Mouse (Mus musculus): ENCODE measurements around the gene Xrra1. TPM values are rescaled to one million over a fixed set of nuclear protein-coding genes. Genes with fewer than 3 reads are reported as not detected.
"Not testable (repeated sequence)": the region's sequence is repeated elsewhere in the genome, so short reads cannot be mapped to it uniquely, and the experiment has no call there.

Xrra1 gene
- polyA plus RNA-seq (2014; fragmentation: Nextera tagmentation; extraction: Ambion mirVana) = 0.29 and 0.50 TPM in 2 replicates

- peak within 1 kb of the TSS; percentile 78 for H3K4me2 ChIP-seq (replicated peaks; ENCODE audit: low read depth, low read length)
- H3K4me1 ChIP-seq (ENCODE audit: control insufficient read depth, insufficient read depth, low read length) = peaks cover 12% of the 10 kb centered on the region; the same call in 1 of the 2 replicates
- H3K9ac ChIP-seq (replicated peaks; ENCODE audit: low read depth, low read length) = peak within 1 kb of the TSS; percentile 91
- H3K4me3 ChIP-seq (ENCODE audit: low read depth, low read length) = peak within 1 kb of the TSS; percentile 77
- ATAC-seq (ENCODE audit: insufficient number of reproducible peaks, insufficient read depth, low FRiP score, low read depth) = peak; percentile 98
- under 1% methylated on average over 42 of the region's 42 CpGs for WGBS
- H3K27me3 ChIP-seq (ENCODE audit: control insufficient read depth, insufficient read depth, low read length) = no peaks in the 10 kb centered on the region
- no peaks in the 10 kb centered on the region for H3K9me3 ChIP-seq (ENCODE audit: control insufficient read depth, low read depth, low read length)
- peak within 1 kb of the TSS; percentile 44; the same call in 1 of the 2 replicates for H3K27ac ChIP-seq (ENCODE audit: low read length)
- peaks cover 6% of the 10 kb centered on the region; the same call in 1 of the 2 replicates for H3K36me3 ChIP-seq (ENCODE audit: control insufficient read depth, insufficient read depth, low read length)
These were observed at the start of gene Xrra1 for GRCm38 (mm10) chr7:99858813-99859585. Gene Xrra1 (plus strand): TSS chr7:99859116.

GRCm38 (mm10) chr7:99810814-99811213 is 48.1 kb upstream of the Xrra1 start:
- 64% methylated on average over 2 of the region's 2 CpGs for WGBS
- Histone ChIP-seq H3K4me2 (replicated peaks; ENCODE audit: low read depth, low read length) (no peak overlapping the region), H3K9me3 (ENCODE audit: control insufficient read depth, low read depth, low read length) (no peaks in the 10 kb centered on the region), H3K4me3 (ENCODE audit: low read depth, low read length) (no peak overlapping the region), H3K27ac (ENCODE audit: low read length) (peak overlapping the region; percentile 11; the same call in 1 of the 2 replicates), H3K36me3 (ENCODE audit: control insufficient read depth, insufficient read depth, low read length) (no peaks in the 10 kb centered on the region), H3K9ac (replicated peaks; ENCODE audit: low read depth, low read length) (no peak overlapping the region), H3K27me3 (ENCODE audit: control insufficient read depth, insufficient read depth, low read length) (no peaks in the 10 kb centered on the region), H3K4me1 (ENCODE audit: control insufficient read depth, insufficient read depth, low read length) (no peaks in the 10 kb centered on the region)
- ATAC-seq (ENCODE audit: insufficient number of reproducible peaks, insufficient read depth, low FRiP score, low read depth) = no peak

- no peaks in the 10 kb centered on the region for H3K36me3 ChIP-seq (ENCODE audit: control insufficient read depth, insufficient read depth, low read length)
- no peak overlapping the region for H3K4me3 ChIP-seq (ENCODE audit: low read depth, low read length)
- WGBS = 69% methylated on average over 4 of the region's 4 CpGs
- no peak overlapping the region for H3K4me2 ChIP-seq (replicated peaks; ENCODE audit: low read depth, low read length)
- no peaks in the 10 kb centered on the region for H3K27me3 ChIP-seq (ENCODE audit: control insufficient read depth, insufficient read depth, low read length)
- H3K27ac ChIP-seq (ENCODE audit: low read length) = no peak overlapping the region
- H3K9me3 ChIP-seq (ENCODE audit: control insufficient read depth, low read depth, low read length) = no peaks in the 10 kb centered on the region
- H3K4me1 ChIP-seq (ENCODE audit: control insufficient read depth, insufficient read depth, low read length) = no peaks in the 10 kb centered on the region
- H3K9ac ChIP-seq (replicated peaks; ENCODE audit: low read depth, low read length) = no peak overlapping the region
- no peak for ATAC-seq (ENCODE audit: insufficient number of reproducible peaks, insufficient read depth, low FRiP score, low read depth)
These were observed 47.3 kb upstream of the Xrra1 start for GRCm38 (mm10) chr7:99811661-99812060.

- WGBS = 93% methylated on average over 11 of the region's 11 CpGs
- no peak for ATAC-seq (ENCODE audit: insufficient number of reproducible peaks, insufficient read depth, low FRiP score, low read depth)
- Histone ChIP-seq H3K27ac (ENCODE audit: low read length) (no peak overlapping the region), H3K9ac (replicated peaks; ENCODE audit: low read depth, low read length) (no peak overlapping the region), H3K9me3 (ENCODE audit: control insufficient read depth, low read depth, low read length) (no peaks in the 10 kb centered on the region), H3K27me3 (ENCODE audit: control insufficient read depth, insufficient read depth, low read length) (no peaks in the 10 kb centered on the region), H3K4me1 (ENCODE audit: control insufficient read depth, insufficient read depth, low read length) (no peaks in the 10 kb centered on the region), H3K4me3 (ENCODE audit: low read depth, low read length) (no peak overlapping the region), H3K36me3 (ENCODE audit: control insufficient read depth, insufficient read depth, low read length) (no peaks in the 10 kb centered on the region), H3K4me2 (replicated peaks; ENCODE audit: low read depth, low read length) (no peak overlapping the region)
These were observed 45.5 kb upstream of the Xrra1 start for GRCm38 (mm10) chr7:99813394-99813793.

- H3K9ac ChIP-seq (replicated peaks; ENCODE audit: low read depth, low read length); H3K36me3 ChIP-seq (ENCODE audit: control insufficient read depth, insufficient read depth, low read length); H3K4me3 ChIP-seq (ENCODE audit: low read depth, low read length); H3K27ac ChIP-seq (ENCODE audit: low read length); H3K9me3 ChIP-seq (ENCODE audit: control insufficient read depth, low read depth, low read length); ATAC-seq (ENCODE audit: insufficient number of reproducible peaks, insufficient read depth, low FRiP score, low read depth); H3K27me3 ChIP-seq (ENCODE audit: control insufficient read depth, insufficient read depth, low read length); H3K4me1 ChIP-seq (ENCODE audit: control insufficient read depth, insufficient read depth, low read length): not testable (repeated sequence)
- 15% methylated on average over 9 of the region's 9 CpGs for WGBS
- peak overlapping the region; percentile 13; the same call in 1 of the 2 replicates for H3K4me2 ChIP-seq (replicated peaks; ENCODE audit: low read depth, low read length)
These were observed 40.7 kb upstream of the Xrra1 start for GRCm38 (mm10) chr7:99818181-99818725.

- Histone ChIP-seq H3K4me2 (replicated peaks; ENCODE audit: low read depth, low read length) (no peak overlapping the region), H3K4me1 (ENCODE audit: control insufficient read depth, insufficient read depth, low read length) (peaks cover 4% of the 10 kb centered on the region; the same call in 1 of the 2 replicates), H3K4me3 (ENCODE audit: low read depth, low read length) (no peak overlapping the region), H3K9me3 (ENCODE audit: control insufficient read depth, low read depth, low read length) (no peaks in the 10 kb centered on the region), H3K27ac (ENCODE audit: low read length) (no peak overlapping the region), H3K36me3 (ENCODE audit: control insufficient read depth, insufficient read depth, low read length) (no peaks in the 10 kb centered on the region), H3K27me3 (ENCODE audit: control insufficient read depth, insufficient read depth, low read length) (no peaks in the 10 kb centered on the region), H3K9ac (replicated peaks; ENCODE audit: low read depth, low read length) (no peak overlapping the region)
- no peak for ATAC-seq (ENCODE audit: insufficient number of reproducible peaks, insufficient read depth, low FRiP score, low read depth)
- 74% methylated on average over 2 of the region's 2 CpGs for WGBS
These were observed 37.0 kb upstream of the Xrra1 start for GRCm38 (mm10) chr7:99821953-99822352.

GRCm38 (mm10) chr7:99822426-99822825 is 36.5 kb upstream of the Xrra1 start:
- no peaks in the 10 kb centered on the region for H3K9me3 ChIP-seq (ENCODE audit: control insufficient read depth, low read depth, low read length)
- H3K27ac ChIP-seq (ENCODE audit: low read length) = no peak overlapping the region
- H3K36me3 ChIP-seq (ENCODE audit: control insufficient read depth, insufficient read depth, low read length) = no peaks in the 10 kb centered on the region
- peaks cover 4% of the 10 kb centered on the region; the same call in 1 of the 2 replicates for H3K4me1 ChIP-seq (ENCODE audit: control insufficient read depth, insufficient read depth, low read length)
- H3K27me3 ChIP-seq (ENCODE audit: control insufficient read depth, insufficient read depth, low read length) = no peaks in the 10 kb centered on the region
- H3K9ac ChIP-seq (replicated peaks; ENCODE audit: low read depth, low read length) = no peak overlapping the region
- no peak for ATAC-seq (ENCODE audit: insufficient number of reproducible peaks, insufficient read depth, low FRiP score, low read depth)
- H3K4me3 ChIP-seq (ENCODE audit: low read depth, low read length) = no peak overlapping the region
- WGBS = 71% methylated on average over 5 of the region's 5 CpGs
- H3K4me2 ChIP-seq (replicated peaks; ENCODE audit: low read depth, low read length) = no peak overlapping the region

GRCm38 (mm10) chr7:99823045-99823663 is 35.8 kb upstream of the Xrra1 start:
- Histone ChIP-seq H3K4me2 (replicated peaks; ENCODE audit: low read depth, low read length) (no peak overlapping the region), H3K36me3 (ENCODE audit: control insufficient read depth, insufficient read depth, low read length) (no peaks in the 10 kb centered on the region), H3K9me3 (ENCODE audit: control insufficient read depth, low read depth, low read length) (no peaks in the 10 kb centered on the region), H3K9ac (replicated peaks; ENCODE audit: low read depth, low read length) (no peak overlapping the region), H3K4me1 (ENCODE audit: control insufficient read depth, insufficient read depth, low read length) (peaks cover 4% of the 10 kb centered on the region; the same call in 1 of the 2 replicates), H3K4me3 (ENCODE audit: low read depth, low read length) (no peak overlapping the region), H3K27me3 (ENCODE audit: control insufficient read depth, insufficient read depth, low read length) (no peaks in the 10 kb centered on the region), H3K27ac (ENCODE audit: low read length) (no peak overlapping the region)
- no peak for ATAC-seq (ENCODE audit: insufficient number of reproducible peaks, insufficient read depth, low FRiP score, low read depth)
- WGBS = 88% methylated on average over 10 of the region's 10 CpGs

Measured in stomach, embryonic 14.5 days (tissue).